Mouse (Mus musculus): ENCODE results near the gene Gm49405. TPM values are rescaled to one million over a fixed set of nuclear protein-coding genes. Genes with fewer than 3 reads are reported as not detected.
A peak's percentile ranks its signal among the peaks of the same experiment; 100 is the strongest.
"Not testable (repeated sequence)": the region's sequence is repeated elsewhere in the genome, so short reads cannot be mapped to it uniquely, and the experiment has no call there.

Gene Gm49405
- polyA plus RNA-seq, 1 experiment, result 8.3 TPM

GRCm38 (mm10) chr19:3966330-3967075 lies 33.9 kb upstream of the Gm49405 start:
- TF ChIP-seq POLR2A (IDR thresholded peaks at IDR 0.05; ENCODE audit: borderline replicate concordance, extremely low read depth, insufficient read depth, insufficient read length, poor library complexity, severe bottlenecking), result no peak
- peak; percentile 28; the same call in 1 of the 2 replicates for TF ChIP-seq CTCF (IDR thresholded peaks at IDR 0.05; ENCODE audit: borderline replicate concordance, extremely low read depth, insufficient read depth, insufficient read length)
- DNase-seq (ENCODE audit: low read depth), result no peak

- DNase-seq (ENCODE audit: low read depth), result no peak
- TF ChIP-seq CTCF (IDR thresholded peaks at IDR 0.05; ENCODE audit: borderline replicate concordance, extremely low read depth, insufficient read depth, insufficient read length) (no peak), POLR2A (IDR thresholded peaks at IDR 0.05; ENCODE audit: borderline replicate concordance, extremely low read depth, insufficient read depth, insufficient read length, poor library complexity, severe bottlenecking) (no peak)
Observed at GRCm38 (mm10) chr19:3967258-3967657, 33.2 kb upstream of the Gm49405 start.

DNA sequence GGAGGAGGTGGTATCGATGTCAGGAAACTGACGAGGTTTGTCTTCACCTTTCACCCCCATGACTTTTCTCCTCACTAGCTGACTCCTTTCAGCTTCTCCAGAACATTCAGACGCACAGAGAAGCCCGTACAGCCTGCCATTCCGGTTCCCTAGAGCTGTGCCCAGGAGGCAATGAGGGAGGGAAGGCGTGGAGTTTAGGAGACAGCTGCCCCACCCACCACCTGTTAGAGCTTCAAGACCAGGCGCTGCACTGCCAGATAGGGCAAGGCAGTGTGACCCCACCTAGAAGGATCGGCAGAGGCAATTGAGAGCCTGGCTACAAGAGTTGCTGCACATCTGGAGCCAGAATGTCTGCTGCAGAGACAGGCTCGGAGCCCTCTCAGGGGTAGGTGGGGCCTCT lies 28.2 kb upstream of the Gm49405 start, which contains the start of gene Aldh3b2:
Aldh3b2 (plus strand) TSS at position 100 of the 400 bp plus-strand sequence.
- DNase-seq (ENCODE audit: low read depth), result no peak
- TF ChIP-seq POLR2A (IDR thresholded peaks at IDR 0.05; ENCODE audit: borderline replicate concordance, extremely low read depth, insufficient read depth, insufficient read length, poor library complexity, severe bottlenecking) (no peak), CTCF (IDR thresholded peaks at IDR 0.05; ENCODE audit: borderline replicate concordance, extremely low read depth, insufficient read depth, insufficient read length) (no peak)

- not testable (repeated sequence) for DNase-seq (ENCODE audit: low read depth)
Observed at GRCm38 (mm10) chr19:3974608-3975007, 25.8 kb upstream of the Gm49405 start.

- TF ChIP-seq POLR2A (IDR thresholded peaks at IDR 0.05; ENCODE audit: borderline replicate concordance, extremely low read depth, insufficient read depth, insufficient read length, poor library complexity, severe bottlenecking), result no peak
- TF ChIP-seq CTCF (IDR thresholded peaks at IDR 0.05; ENCODE audit: borderline replicate concordance, extremely low read depth, insufficient read depth, insufficient read length), result no peak
- no peak for DNase-seq (ENCODE audit: low read depth)
Observed at GRCm38 (mm10) chr19:3975866-3976265, 24.6 kb upstream of the Gm49405 start.

- TF ChIP-seq POLR2A (IDR thresholded peaks at IDR 0.05; ENCODE audit: borderline replicate concordance, extremely low read depth, insufficient read depth, insufficient read length, poor library complexity, severe bottlenecking) (no peak), CTCF (IDR thresholded peaks at IDR 0.05; ENCODE audit: borderline replicate concordance, extremely low read depth, insufficient read depth, insufficient read length) (peak; percentile 75)
- DNase-seq (ENCODE audit: low read depth), result peak; percentile 89
Observed at GRCm38 (mm10) chr19:3980309-3980708, 20.1 kb upstream of the Gm49405 start.

DNA sequence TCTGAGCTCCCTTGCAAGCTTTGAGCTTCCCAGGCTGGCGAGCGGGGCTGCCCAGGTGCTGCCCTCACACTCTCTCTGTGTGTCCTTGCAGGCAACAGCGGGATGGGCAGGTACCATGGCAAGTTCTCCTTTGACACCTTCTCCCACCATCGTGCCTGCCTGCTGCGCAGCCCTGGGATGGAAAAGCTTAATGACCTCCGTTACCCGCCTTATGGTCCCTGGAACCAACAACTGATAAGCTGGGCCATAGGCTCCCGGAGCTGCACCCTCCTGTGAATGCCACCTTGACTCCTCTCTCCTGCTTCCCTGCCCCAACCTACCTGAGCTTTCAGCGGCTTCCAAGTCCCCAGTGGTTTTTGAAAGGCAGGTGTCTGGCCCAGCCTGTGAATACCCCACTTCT lies 19.5 kb upstream of the Gm49405 start:
- DNase-seq (ENCODE audit: low read depth), result no peak
- TF ChIP-seq POLR2A (IDR thresholded peaks at IDR 0.05; ENCODE audit: borderline replicate concordance, extremely low read depth, insufficient read depth, insufficient read length, poor library complexity, severe bottlenecking), result no peak
- TF ChIP-seq CTCF (IDR thresholded peaks at IDR 0.05; ENCODE audit: borderline replicate concordance, extremely low read depth, insufficient read depth, insufficient read length), result no peak

GRCm38 (mm10) chr19:3983527-3984200 lies 16.8 kb upstream of the Gm49405 start:
- no peak for DNase-seq (ENCODE audit: low read depth)
- TF ChIP-seq CTCF (IDR thresholded peaks at IDR 0.05; ENCODE audit: borderline replicate concordance, extremely low read depth, insufficient read depth, insufficient read length), result no peak
- TF ChIP-seq POLR2A (IDR thresholded peaks at IDR 0.05; ENCODE audit: borderline replicate concordance, extremely low read depth, insufficient read depth, insufficient read length, poor library complexity, severe bottlenecking), result no peak

DNA sequence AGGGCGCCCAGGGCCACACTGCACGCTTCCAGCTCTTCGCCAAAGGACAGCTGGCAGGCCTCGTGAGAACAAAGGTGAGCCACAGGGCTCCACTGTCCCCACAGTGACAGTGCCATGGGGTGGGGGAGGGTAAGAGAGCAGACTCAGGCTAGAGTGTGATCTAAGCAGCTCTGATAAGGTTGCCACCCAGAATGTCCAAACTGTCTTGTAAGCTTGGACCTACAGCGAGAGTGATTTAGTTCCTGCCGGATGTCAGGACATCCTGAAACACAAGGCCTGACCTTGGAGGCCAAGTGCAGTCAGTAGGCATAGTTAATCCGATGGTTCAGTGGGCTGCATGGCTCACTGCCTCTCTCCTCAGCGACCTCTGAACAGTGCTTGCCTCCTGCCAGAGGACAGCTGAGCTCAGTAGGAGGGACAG lies 15.2 kb upstream of the Gm49405 start:
- no peak for DNase-seq (ENCODE audit: low read depth)
- TF ChIP-seq POLR2A (IDR thresholded peaks at IDR 0.05; ENCODE audit: borderline replicate concordance, extremely low read depth, insufficient read depth, insufficient read length, poor library complexity, severe bottlenecking), result no peak
- TF ChIP-seq CTCF (IDR thresholded peaks at IDR 0.05; ENCODE audit: borderline replicate concordance, extremely low read depth, insufficient read depth, insufficient read length), result no peak

- TF ChIP-seq POLR2A (IDR thresholded peaks at IDR 0.05; ENCODE audit: borderline replicate concordance, extremely low read depth, insufficient read depth, insufficient read length, poor library complexity, severe bottlenecking), result no peak
- TF ChIP-seq CTCF (IDR thresholded peaks at IDR 0.05; ENCODE audit: borderline replicate concordance, extremely low read depth, insufficient read depth, insufficient read length), result no peak
Observed at GRCm38 (mm10) chr19:3986334-3986733, 14.1 kb upstream of the Gm49405 start, which contains the start of gene Acy3. TSS of gene Acy3 (plus strand) at chr19:3986570.

GRCm38 (mm10) chr19:3988066-3988465 lies 12.4 kb upstream of the Gm49405 start:
- no peak for DNase-seq (ENCODE audit: low read depth)
- no peak for TF ChIP-seq CTCF (IDR thresholded peaks at IDR 0.05; ENCODE audit: borderline replicate concordance, extremely low read depth, insufficient read depth, insufficient read length)
- no peak for TF ChIP-seq POLR2A (IDR thresholded peaks at IDR 0.05; ENCODE audit: borderline replicate concordance, extremely low read depth, insufficient read depth, insufficient read length, poor library complexity, severe bottlenecking)

More at GRCm38 (mm10) chr19:3986334-3986733, 14.1 kb upstream of the Gm49405 start, which contains the start of gene Acy3:
- DNase-seq (ENCODE audit: low read depth), result peak; percentile 62

- TF ChIP-seq CTCF (IDR thresholded peaks at IDR 0.05; ENCODE audit: borderline replicate concordance, extremely low read depth, insufficient read depth, insufficient read length), result no peak; the same call in 1 of the 2 replicates
- no peak for TF ChIP-seq POLR2A (IDR thresholded peaks at IDR 0.05; ENCODE audit: borderline replicate concordance, extremely low read depth, insufficient read depth, insufficient read length, poor library complexity, severe bottlenecking)
- no peak for DNase-seq (ENCODE audit: low read depth)
Observed at GRCm38 (mm10) chr19:3988750-3989149, 11.7 kb upstream of the Gm49405 start.
